Mouse (Mus musculus) heart, adult 18-20 months (tissue): Measurements from ENCODE around the gene Ssr1. TPM values are rescaled to one million over a fixed set of nuclear protein-coding genes. Genes with fewer than 3 reads are reported as not detected.

ENCODE experiments used
- DNase-seq, 2 experiments: peaks; one replicate each; pipeline ENCODE4 v3.0.0; 2021 to 2022; ENCODE audit warnings: mixed read lengths in 1 of 2
- long read RNA-seq, 2 experiments: library from polyadenylated mRNA; stranded (forward); transcript quantifications; one replicate each; pipeline ENCODE4 v2.0.0; 2021
- total RNA-seq, 2 experiments: library from RNA; stranded (reverse); gene quantifications; 2 replicates each; pipeline ENCODE4 v1.2.3; 2021

Ssr1 gene
- 10 to 100 TPM; 41.4 to 43.0 TPM for total RNA-seq
- long read RNA-seq, experiment 1, full-length matches to known transcripts, result 45 of 60 reads
- long read RNA-seq, experiment 1, partial matches to known transcripts, result 0 of 60 reads
- long read RNA-seq, experiment 1, other reads (novel, unspliced or antisense), result 15 of 60 reads
- long read RNA-seq, experiment 2, full-length matches to known transcripts, result 18 of 36 reads
- long read RNA-seq, experiment 2, partial matches to known transcripts, result 3 of 36 reads
- long read RNA-seq, experiment 2, other reads (novel, unspliced or antisense), result 15 of 36 reads

DNA sequence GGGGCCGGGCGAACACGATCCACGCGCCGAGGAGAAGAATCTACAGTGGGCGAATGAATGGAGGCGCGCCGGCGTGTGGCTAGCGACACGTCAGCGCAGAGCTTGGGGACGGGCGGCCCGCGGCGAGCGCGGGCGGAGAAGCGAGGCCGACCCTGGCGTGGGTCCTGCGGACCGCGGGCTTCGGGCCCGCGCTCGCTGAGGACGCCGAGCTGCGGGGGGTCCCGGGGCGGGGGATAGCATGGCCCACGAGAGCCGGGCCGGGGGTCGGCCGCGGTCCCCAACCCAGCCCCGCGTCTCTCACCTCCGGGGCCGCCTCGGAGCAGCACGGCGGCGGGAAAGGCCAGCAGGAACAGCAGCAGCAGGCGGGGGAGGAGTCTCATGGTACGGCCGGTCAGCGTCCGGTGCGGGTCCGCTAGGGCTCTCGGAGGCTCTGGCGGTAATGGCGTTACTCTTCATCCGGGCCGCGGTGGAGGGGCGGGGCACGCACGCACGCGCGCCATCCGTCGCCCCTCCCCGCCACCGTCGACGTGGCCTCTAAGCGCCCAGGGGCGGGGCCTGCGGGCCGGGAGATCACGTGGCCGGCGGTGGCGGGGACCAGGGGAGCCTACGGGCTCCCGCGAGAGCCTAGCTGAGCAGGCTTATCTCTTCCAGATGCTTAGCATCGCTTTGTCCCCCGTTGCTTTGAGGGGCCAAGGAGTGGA, at the start of gene Ssr1:
Ssr1 (minus strand) TSS at position 514 of the 701 bp plus-strand sequence.
- DNase-seq, result peak; percentile 94 to 96

- peak in 1 of 2 experiments; percentile 8 for DNase-seq
Observed at GRCm38 (mm10) chr13:38037811-38038210, 43.8 kb upstream of the Ssr1 start.

DNA sequence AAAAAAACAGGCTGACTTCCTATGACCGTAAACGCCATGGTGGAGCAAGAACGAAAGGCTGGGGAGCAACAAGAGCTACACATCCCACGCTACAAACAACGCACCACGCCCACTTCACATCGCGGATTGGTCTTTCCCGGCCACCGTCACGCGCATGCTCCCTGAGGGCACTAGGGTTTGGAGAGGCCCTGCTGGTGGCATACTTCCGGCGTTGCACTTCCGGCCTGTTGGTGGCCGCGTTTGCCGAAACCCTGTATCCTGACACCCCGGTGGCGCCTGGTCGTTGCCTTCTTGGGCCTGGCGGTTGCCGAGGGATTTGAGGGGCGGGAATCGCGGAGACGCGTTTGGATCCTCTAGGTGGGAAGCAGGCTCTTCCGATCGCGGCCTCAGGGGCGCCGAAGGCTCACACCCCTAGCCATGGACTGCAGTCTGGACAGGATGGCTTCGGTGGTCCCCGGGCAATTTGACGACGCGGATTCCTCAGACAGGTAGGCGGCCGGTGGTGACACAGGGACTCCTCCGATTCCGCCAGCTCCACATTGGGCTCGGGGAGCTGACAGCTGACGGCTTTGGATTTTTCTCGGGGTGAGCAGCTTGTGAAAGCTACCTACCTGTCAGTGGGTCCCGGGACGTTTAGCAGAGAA, 43.1 kb upstream of the Ssr1 start, which contains the start of gene Cage1:
Cage1 (minus strand) TSS at position 26 of the 644 bp plus-strand sequence.
- peak; percentile 97 to 99 for DNase-seq

- peak in 1 of 2 experiments; percentile 2 for DNase-seq
Observed at GRCm38 (mm10) chr13:38036343-38037043, 42.5 kb upstream of the Ssr1 start, which contains the start of gene Riok1. TSS of gene Riok1 (plus strand) at chr13:38036995.

- no peak for DNase-seq
Observed at GRCm38 (mm10) chr13:38028407-38028806, 34.4 kb upstream of the Ssr1 start.

DNA sequence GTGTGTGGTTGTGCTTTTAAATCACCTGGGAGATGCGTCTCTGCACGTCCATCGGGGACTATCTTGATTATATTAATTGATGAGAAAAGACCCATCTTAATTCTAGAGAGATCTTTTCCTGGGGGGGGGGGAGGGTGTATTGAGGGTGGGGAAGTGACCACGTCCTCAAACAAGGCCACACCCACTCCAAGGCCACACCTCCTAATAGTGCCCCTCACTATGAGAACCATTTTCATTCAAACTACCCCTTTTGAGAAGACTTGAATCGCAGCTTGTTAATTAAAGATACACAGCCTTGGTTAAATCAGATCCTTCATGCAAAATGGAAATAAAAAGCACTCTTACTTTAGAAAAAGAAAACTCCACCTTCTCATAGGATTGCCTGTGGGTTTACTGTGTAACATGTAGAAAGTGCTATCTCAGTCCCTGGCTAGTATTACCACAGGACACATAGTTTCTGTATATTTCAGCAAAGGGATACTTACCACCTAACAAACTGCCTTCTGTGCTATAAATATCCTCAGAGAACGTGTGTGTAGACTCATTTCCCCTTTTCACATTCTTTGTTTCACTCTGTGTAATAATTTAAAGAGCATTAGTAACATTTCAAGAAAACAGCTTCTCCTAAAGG, 33.7 kb upstream of the Ssr1 start:
- DNase-seq, result no peak

- DNase-seq, result no peak
Observed at GRCm38 (mm10) chr13:38025874-38026273, 31.9 kb upstream of the Ssr1 start.

GRCm38 (mm10) chr13:38018791-38019190, 24.8 kb upstream of the Ssr1 start:
- DNase-seq, result no peak

DNA sequence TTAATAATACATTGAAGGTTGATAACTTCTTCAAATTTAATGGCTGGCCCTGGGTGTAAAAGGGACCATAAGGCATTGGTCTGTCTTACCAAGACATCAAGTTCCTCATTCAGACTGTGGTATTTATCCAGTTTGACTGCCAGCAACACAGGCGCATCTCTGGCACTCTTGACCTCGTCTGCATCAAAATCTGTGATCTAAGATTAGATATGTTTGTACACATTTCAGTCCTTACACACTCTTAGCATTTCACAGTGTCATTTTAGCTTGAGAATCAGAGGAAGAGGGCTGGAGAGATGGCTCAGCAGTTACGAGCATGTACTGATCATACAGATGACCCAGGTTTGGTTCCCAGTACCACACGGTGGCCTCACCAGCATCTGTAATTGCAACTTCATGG, 21.6 kb upstream of the Ssr1 start:
- no peak for DNase-seq

DNA sequence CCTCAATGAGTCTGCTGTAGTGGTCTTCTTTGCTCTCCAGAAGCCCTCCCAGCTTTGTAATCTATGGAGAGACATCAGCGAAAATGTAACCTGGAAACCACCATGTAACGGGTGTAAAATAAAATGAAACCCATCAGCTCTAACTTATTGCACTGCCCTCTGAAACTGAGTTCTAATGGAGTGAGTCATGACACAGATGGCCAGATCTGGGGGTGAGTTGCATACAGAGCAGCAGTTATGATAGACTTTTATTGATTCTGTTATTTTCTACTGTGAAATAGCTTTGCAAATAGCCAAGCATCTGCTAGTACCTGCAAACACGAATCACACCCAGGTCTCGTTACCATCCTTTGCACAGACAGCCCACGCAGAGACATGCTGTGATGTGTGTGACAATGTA, 18.4 kb upstream of the Ssr1 start:
- DNase-seq, result no peak

DNA sequence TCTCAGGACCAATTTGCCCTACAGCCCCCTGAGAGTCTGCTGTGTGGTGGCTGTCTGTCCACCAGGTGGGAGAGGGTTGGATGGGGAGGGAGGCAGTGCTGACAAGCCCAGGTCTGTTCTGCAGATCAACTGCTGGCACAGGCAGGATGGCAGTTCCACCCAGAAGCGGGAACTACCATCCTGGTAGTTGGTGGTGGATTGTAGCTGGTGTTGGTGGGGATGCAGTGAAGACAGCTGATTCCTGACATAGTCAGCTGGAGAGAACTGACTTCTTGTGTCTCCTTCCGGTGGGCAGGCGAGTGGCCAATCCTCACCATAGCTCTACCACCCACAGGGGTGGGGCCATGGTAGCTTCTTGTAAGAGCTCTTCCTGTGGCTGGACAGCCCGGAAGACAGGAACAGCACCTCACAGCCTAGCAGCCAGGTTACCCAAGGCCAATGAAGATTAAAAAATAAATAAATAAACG, 16.5 kb upstream of the Ssr1 start:
- no peak for DNase-seq

- peak; percentile 16 to 24 for DNase-seq
Observed at GRCm38 (mm10) chr13:38009721-38010408, 15.8 kb upstream of the Ssr1 start.

DNA sequence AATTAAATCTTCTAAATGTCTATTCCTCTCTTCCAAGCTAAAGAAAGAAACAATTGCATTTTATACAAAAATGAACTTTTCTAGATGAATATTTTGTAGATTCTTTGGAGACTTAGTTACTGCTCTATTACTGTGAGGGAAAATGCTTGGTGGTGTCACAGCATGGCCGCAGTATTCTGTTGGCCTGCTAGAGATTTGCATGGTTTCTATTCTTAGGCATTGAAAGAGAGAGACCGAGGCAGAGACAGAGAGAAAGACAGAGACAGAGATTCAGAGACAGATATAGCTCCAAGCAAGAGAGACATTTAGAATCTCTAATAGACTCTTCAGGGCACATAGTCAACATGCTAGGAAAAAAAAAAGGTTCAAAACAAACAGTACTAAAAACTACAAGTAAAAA, 14.0 kb upstream of the Ssr1 start:
- no peak for DNase-seq

DNA sequence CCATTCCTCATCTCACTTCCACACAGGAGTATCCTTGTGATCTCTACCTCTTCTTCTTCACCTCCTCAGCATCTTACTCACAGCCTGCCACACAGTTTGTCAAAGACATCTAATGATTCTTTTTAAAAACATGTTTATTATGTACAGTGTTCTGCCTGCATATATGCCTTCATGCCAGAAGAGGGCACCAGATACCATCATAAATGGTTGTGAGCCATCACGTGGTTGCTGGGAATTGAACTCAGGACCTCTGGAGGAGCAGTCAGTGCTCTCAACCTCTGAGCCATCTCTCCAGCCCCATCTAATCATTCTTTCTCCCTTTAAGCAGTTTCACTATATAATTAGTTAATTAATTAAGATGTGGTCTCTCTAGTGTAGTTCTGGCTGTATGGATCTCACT, 8.4 kb upstream of the Ssr1 start:
- DNase-seq, result no peak

DNA sequence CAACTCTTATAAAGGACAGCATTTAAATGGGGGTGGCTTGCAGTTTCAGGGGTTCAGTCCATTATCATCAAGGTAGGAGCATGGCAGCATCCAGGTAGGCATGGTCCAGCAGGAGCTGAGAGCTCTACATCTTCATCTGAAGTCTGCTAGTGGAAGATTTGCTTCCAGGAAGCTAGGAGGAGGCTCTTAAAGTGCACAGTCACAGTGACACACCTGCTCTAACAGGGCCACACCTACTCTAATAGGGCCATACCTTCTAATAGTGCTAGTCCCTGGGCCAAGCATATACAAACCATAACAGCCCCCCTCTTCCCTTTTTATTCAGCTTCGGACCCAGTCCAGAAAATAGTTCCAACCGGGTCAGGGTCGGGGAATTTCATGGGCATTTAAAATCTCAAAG, 5.7 kb upstream of the Ssr1 start:
- DNase-seq, result no peak

- no peak for DNase-seq
Observed at GRCm38 (mm10) chr13:37994405-37994749, 360 bp upstream of the Ssr1 start.

DNA sequence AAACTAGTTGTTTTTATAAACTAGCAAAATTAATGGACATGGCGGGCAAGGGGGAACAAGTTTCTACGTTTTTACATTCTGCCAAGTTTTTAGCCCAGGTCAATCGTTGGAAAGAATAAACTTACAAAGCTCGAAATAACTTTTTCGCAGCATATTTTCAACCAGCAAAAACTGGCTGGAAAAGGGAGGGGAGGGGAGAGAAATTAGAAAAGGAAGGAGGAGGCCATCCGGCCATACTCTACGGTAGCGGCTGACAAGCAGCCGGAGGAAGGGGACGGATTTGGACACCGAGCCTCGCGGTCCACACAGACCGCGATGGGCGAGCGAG, 677 bp downstream of the Ssr1 start:
- DNase-seq, result peak in 1 of 2 experiments; percentile 34

DNA sequence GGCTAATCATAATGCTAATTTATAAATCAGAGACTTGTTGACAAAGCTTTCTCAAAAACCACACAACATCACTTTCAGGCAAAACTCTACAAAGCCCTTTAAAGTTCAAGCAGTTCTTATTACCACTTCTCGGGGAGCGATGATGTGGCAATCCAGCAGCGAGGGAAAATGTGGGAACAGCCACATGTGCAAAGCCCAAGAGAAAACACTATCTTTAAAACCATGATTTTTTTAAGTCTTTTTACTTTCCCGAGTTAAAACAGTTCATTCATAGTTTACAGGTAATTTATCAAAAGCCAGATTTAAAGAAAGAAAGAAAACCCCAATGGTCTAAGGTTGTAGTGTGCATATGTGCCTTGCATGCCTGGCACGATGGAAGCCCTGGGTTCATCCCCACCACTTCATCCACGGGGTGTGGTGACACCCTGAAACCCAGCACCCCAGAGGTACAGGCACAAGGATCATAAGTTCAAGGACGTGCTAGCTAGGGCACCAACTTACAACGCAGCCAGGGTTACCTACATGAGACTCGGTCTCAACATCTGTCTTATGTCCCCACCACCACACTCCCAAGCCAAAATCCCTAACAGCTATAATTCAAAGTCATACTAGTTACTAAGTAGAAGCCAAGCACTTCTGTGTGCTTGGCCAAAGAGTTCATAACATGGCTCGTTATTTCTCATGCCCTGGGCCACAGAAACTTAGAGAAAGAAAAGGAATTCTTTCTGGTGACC, 1.2 kb downstream of the Ssr1 start:
- peak in 1 of 2 experiments; percentile 16 for DNase-seq

- no peak for DNase-seq
Observed at GRCm38 (mm10) chr13:37989701-37990100, 4.3 kb downstream of the Ssr1 start.

DNA sequence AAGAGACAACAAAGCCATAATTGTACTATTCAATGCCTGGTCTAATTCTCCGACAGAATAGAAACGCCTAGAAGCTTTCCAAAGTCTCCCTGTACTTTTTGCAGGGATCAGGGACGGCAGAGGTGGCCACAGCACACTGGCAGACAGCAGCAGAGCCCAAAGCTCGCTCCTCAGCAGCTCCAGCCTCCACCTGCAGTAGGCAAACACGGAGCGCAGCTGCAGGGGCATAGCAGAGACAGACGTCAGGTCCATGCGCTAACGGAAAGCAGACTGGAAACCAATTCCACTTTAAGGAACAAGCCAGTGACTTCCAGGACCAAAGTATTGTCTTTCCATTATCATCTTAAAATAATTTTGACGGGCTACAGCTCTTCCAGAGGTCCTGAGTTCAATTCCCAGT, 7.9 kb downstream of the Ssr1 start:
- DNase-seq, result no peak

- DNase-seq, result no peak
Observed at GRCm38 (mm10) chr13:37981063-37981462, 13.0 kb downstream of the Ssr1 start.
